Mouse (Mus musculus): ENCODE data around the gene Ankrd36.

- no peak for TF ChIP-seq CTCF (IDR thresholded peaks at IDR 0.05; ENCODE audit: borderline replicate concordance, extremely low read depth, insufficient read depth, insufficient read length)
- no peak for TF ChIP-seq POLR2A (IDR thresholded peaks at IDR 0.05; ENCODE audit: borderline replicate concordance, extremely low read depth, insufficient read depth, insufficient read length, poor library complexity, severe bottlenecking)
These were observed 46.6 kb upstream of the Ankrd36 start for GRCm38 (mm10) chr11:5522798-5523415.

Data from brain, embryonic 14.5 days (tissue).